Mouse (Mus musculus) spleen, postnatal 10 days (tissue): ENCODE results near the gene 1700018F24Rik.
"Not testable (repeated sequence)": the region's sequence is repeated elsewhere in the genome, so short reads cannot be mapped to it uniquely, and the experiment has no call there.

Experiments used
- DNase-seq, 2 experiments: peaks; one replicate each; pipeline ENCODE4 v3.0.0; 2021 to 2022; ENCODE audit warnings: low spot score in 2 of 2

Gene 1700018F24Rik

DNA sequence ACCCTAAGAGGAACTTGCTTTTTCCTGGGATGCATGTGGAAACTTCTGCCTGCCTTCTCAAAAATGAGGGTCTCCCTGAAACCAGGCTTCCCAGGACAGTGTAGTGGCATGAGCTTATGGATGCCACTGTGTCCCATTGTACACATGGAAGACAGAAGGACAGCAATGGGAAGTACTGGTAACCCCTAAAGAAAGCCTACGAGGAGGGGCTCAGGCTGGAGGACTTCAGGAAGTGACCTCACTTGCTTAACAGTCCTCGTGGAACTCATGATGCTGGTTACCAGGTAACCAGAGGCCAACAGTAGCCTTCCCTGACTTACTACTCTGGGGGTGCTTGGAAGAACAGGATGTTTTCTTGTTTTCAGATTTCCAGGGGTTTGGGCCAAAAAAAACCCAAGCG is at the start of gene 1700018F24Rik:
1700018F24Rik (plus strand) TSS at position 301 of the 400 bp plus-strand sequence.
- DNase-seq: not testable (repeated sequence)

DNA sequence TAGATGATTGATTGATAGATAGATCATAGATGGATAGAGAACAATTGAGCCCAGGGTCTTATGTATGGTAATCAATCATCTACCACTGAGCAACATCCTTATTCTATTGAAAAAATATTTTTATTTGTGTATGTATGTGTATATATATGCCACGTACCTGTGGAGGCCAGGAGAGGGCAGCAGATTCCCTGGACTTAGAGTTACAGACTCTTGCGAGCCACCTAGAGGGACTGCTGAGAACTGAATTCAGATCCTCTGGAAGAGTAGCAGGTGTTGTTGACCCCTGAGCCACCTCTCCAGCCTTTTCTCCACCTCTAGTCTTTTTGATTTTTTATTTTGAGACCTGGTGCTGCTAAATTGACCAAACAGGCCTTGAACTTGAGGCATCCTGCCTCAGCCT is 44.3 kb upstream of the 1700018F24Rik start:
- peak in 1 of 2 experiments; percentile 21 for DNase-seq

DNA sequence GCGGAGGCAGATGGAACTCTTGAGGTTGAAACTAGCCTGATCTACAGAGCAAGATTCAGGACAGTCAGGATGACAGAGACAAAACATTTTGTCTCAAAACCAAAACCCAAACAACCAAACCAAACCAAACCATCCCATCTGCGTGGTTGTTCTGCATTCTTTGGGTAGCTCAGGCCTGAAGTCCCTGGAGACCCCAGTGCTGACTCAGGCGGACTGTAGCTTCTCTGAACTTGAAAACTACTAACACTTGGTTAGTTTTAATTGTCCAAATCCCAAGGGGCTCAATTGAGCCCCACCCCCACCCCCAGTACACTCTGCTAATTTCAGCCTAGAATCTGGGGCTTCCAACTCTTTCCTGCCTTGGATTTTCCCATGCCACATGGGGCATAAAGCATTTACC is 39.4 kb upstream of the 1700018F24Rik start:
- no peak for DNase-seq

DNA sequence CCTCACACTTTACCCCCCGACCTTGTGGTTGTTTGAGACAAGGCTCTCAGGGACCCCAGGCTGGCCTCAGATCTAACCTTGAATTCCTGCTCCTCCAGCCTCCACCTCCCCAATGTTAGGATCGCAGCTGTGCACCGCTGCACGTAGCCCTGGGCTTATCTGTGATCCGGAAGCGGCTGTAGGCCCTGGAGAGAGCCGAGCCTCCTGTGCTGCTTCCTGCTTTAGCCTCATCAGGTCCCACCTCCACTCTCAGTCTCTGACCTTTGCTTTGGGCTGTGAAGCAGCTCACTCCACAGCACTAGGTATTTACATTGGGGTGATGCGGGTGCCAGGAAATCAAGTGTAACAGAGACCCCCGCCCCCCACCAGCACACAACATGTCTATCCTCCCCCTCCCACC is 38.3 kb upstream of the 1700018F24Rik start:
- DNase-seq: no peak

- DNase-seq: no peak
Measured at GRCm38 (mm10) chr5:145005596-145005995, 37.2 kb upstream of the 1700018F24Rik start.

GRCm38 (mm10) chr5:145008878-145009659 is 33.7 kb upstream of the 1700018F24Rik start:
- DNase-seq: no peak

DNA sequence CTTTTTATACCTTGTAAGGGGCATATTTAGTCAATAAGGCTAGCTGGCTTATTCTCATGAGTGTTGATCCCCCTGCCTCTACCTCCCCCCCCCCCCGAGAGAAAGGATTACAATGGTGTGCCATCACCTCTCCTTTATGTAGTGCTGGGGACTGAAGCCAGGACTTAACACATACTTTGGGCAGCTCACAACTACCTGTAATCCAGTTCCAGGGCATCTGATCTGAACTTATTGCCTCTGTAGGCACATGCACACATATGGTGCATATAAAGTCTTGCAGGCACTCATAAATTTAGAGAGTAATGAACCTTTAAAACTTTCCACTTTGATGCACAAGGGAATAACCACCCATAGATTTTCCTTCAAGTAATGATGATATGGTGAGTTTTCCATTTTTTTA is 28.5 kb upstream of the 1700018F24Rik start:
- no peak for DNase-seq

- not testable (repeated sequence) for DNase-seq
Measured at GRCm38 (mm10) chr5:145016761-145017160, 26.0 kb upstream of the 1700018F24Rik start.

- not testable (repeated sequence) for DNase-seq
Measured at GRCm38 (mm10) chr5:145020254-145020653, 22.5 kb upstream of the 1700018F24Rik start.

DNA sequence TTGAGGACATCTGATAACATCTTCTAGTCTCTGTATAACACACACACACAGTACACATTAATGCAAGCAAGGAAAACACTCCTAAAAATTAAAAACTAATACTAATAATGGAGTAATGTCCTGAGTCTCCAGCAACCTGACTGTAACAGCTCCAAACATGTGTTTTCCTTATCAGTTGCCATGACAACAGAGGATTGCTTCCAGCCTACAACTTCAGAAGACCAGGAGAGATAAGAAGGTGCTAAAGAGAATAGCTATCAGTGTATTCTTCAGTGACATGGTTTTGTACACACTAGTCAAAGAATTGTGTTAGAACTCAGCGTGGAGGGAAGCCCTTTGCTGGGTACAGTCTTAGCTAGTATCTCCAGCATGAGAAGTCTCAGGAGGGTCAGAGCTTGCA is 22.1 kb upstream of the 1700018F24Rik start:
- not testable (repeated sequence) for DNase-seq

- DNase-seq: not testable (repeated sequence)
Measured at GRCm38 (mm10) chr5:145030476-145030875, 12.3 kb upstream of the 1700018F24Rik start.

DNA sequence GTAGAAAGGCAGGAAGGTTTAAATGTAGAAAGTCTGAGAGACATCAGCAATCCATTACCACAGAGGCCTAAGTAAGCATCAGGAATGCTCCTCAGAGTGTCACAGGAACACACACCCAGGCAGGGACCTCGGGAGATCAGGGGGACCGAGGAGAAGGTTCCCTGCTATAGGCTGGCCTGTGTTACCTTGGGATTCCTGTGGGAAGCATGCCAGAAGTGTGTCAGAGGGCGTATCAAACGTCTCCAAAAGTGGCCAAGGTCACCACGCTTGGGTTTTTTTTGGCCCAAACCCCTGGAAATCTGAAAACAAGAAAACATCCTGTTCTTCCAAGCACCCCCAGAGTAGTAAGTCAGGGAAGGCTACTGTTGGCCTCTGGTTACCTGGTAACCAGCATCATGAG is 10.4 kb upstream of the 1700018F24Rik start, which contains the start of gene Gm4871:
Gm4871 (minus strand) TSS at position 364 of the 400 bp plus-strand sequence.
- DNase-seq: not testable (repeated sequence)

DNA sequence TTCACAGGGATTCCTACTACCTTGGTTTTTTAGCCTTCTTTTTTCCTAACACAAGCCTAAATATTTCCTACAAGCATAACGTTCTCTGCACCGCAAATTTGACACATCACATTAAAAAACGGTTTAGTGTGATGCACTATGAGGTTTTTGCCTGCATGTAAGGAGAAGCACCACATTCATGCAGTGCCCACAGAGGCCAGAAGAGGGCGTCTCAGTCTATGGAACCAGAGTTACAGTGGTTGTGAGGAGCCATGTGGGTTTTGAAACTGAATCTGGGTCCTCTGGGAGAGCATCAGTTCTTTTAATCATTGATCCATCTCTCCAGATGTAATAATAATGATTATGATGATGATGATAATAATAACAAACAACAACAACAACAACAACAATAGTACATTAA is 1.2 kb upstream of the 1700018F24Rik start:
- DNase-seq: peak; percentile 8 to 52

- DNase-seq: not testable (repeated sequence)
Measured at GRCm38 (mm10) chr5:145054187-145054586, 11.4 kb downstream of the 1700018F24Rik start.

- DNase-seq: no peak
Measured at GRCm38 (mm10) chr5:145057907-145058306, 15.1 kb downstream of the 1700018F24Rik start.

- DNase-seq: no peak
Measured at GRCm38 (mm10) chr5:145058722-145059121, 15.9 kb downstream of the 1700018F24Rik start.

DNA sequence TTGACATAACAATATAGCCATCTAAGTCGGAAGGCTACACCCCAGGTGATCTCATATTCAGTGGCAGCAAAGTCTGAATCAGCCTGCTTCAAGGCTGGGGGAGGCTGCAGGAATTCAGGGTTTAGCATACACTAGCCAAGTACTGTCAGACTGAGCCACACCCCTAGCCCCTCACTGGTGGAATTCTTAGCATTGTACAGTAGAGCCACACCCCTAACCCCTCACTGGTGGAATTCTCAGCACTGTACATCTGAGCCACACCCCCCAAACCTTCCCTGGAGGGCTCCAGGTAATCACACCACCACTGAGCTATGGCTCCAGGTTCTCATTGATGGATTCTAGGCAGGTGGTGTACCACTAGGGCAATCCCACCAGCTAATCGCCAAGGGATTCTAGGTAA is 16.7 kb downstream of the 1700018F24Rik start:
- no peak for DNase-seq

GRCm38 (mm10) chr5:145064765-145065340 is 22.1 kb downstream of the 1700018F24Rik start:
- no peak for DNase-seq

GRCm38 (mm10) chr5:145068863-145069262 is 26.1 kb downstream of the 1700018F24Rik start:
- DNase-seq: no peak

- DNase-seq: peak; percentile 46 to 80
Measured at GRCm38 (mm10) chr5:145069707-145070106, 26.9 kb downstream of the 1700018F24Rik start.

- DNase-seq: peak in 1 of 2 experiments; percentile 26
Measured at GRCm38 (mm10) chr5:145071342-145071741, 28.6 kb downstream of the 1700018F24Rik start.

DNA sequence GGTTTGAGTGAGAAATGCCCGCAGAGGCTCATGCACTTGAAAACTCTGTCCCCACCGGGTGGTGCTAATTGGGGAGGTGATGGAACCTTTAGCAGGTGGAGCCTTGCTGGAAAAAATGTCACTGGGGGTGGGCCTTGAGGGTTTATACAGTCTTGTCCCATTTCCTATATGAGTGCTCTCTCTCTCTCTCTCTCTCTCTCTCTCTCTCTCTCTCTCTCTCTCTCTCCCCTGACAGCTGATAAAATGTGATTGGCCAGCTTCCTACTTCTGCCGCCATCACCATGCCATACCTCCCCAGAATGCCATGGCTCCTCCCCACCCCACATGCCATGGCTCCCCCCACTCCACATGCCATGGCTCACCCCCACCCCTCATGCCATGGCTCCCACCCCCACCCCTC is 32.3 kb downstream of the 1700018F24Rik start:
- DNase-seq: no peak
